Mouse (Mus musculus) cerebellum, adult 9-10 months (tissue): ENCODE data around the gene AA986860.

ENCODE experiments used
- DNase-seq: peaks from one replicate; pipeline ENCODE4 v3.0.0; 2022

Gene AA986860

DNA sequence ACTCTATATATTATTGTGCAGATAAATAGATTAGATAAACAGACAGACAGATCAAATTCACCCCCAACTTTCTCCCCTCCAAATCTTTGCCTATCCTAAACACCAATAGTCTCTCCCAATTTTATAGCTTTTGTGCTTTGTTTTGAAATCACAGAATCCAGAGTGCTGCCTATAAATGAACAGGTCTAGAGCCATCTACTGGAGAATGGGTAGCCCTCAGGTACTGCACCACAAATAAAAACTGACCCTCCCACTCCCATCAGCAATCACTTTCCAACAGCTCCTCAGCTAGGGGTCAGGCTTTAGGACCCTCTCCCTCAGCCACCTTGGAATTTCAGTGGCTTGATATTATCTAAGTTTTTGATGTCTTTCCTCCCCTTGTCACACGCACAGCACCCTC lies 44.9 kb downstream of the AA986860 start:
- no peak for DNase-seq

- DNase-seq = no peak
These were observed 48.1 kb downstream of the AA986860 start for GRCm38 (mm10) chr1:130779867-130780266.

GRCm38 (mm10) chr1:130784054-130784453 lies 52.3 kb downstream of the AA986860 start:
- DNase-seq = peak; percentile 12

GRCm38 (mm10) chr1:130787001-130787400 lies 55.2 kb downstream of the AA986860 start:
- DNase-seq = no peak

DNA sequence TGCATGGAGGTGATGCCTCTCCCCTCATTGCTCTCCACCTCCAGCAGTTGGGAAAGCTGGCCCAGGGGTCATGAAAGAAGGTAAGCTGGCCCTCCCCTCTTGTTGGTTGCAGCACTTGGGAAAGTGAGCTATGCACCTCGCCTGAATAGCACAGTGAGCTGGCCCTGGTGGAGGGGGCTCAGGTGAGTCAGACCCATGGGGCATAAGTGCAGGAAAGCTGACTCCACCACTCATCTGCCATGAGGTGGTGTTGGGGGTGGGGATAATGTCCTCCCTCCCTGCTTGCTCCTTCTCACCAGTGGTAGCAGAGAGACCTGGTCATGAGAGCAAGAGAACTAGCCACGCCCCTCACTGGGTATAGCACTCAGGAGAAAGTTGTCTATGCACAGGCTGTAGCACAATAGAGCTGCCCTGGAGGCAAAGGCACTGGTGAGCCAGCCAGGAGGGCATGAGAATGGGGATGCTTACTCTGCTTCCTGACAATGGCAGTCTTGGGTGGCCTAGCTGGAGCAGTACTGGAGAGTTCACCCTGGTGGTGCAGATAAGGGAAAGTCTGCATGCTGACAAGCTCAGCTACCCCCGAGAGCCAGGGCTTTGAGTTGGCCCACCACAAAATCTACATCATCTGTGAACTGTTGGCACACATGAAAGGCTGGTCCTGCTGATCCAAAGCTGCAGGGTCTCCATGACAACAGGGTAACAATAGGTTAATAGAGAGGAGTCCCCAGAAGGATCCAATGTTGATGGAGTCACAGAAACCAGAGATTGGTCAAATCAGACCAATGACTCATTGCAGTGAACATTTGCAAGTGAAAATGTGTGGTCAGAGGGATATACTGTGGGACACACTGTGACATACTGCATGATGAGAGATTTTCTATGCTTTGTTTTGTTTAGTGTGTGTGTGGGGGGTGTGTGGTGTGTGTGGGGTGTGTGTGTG lies 58.0 kb downstream of the AA986860 start:
- DNase-seq = no peak
